Mouse (Mus musculus): ENCODE results near the gene Tcp11.

Tcp11 gene

GRCm38 (mm10) chr17:28080045-28080816 lies at the start of gene Tcp11:
Gene Tcp11, minus strand, starts transcription at chr17:28080639.
- DNase-seq (ENCODE audit: low read depth) = peak; percentile 76

GRCm38 (mm10) chr17:28129796-28130195 lies 49.4 kb upstream of the Tcp11 start:
- DNase-seq (ENCODE audit: low read depth) = no peak

- DNase-seq (ENCODE audit: low read depth) = no peak
Observed at GRCm38 (mm10) chr17:28124368-28124767, 43.9 kb upstream of the Tcp11 start.

GRCm38 (mm10) chr17:28123627-28124026 lies 43.2 kb upstream of the Tcp11 start:
- DNase-seq (ENCODE audit: low read depth) = no peak

GRCm38 (mm10) chr17:28122949-28123348 lies 42.5 kb upstream of the Tcp11 start:
- no peak for DNase-seq (ENCODE audit: low read depth)

- DNase-seq (ENCODE audit: low read depth) = no peak
Observed at GRCm38 (mm10) chr17:28120460-28120859, 40.0 kb upstream of the Tcp11 start.

GRCm38 (mm10) chr17:28117451-28118209 lies 37.2 kb upstream of the Tcp11 start:
- DNase-seq (ENCODE audit: low read depth) = peak; percentile 71

GRCm38 (mm10) chr17:28116335-28116734 lies 35.9 kb upstream of the Tcp11 start:
- DNase-seq (ENCODE audit: low read depth) = no peak

GRCm38 (mm10) chr17:28112266-28112665 lies 31.8 kb upstream of the Tcp11 start:
- no peak for DNase-seq (ENCODE audit: low read depth)

- no peak for DNase-seq (ENCODE audit: low read depth)
Observed at GRCm38 (mm10) chr17:28107275-28107674, 26.8 kb upstream of the Tcp11 start.

GRCm38 (mm10) chr17:28106352-28106751 lies 25.9 kb upstream of the Tcp11 start:
- peak; percentile 43 for DNase-seq (ENCODE audit: low read depth)

GRCm38 (mm10) chr17:28104416-28104815 lies 24.0 kb upstream of the Tcp11 start:
- no peak for DNase-seq (ENCODE audit: low read depth)

GRCm38 (mm10) chr17:28101902-28102319 lies 21.5 kb upstream of the Tcp11 start:
- no peak for DNase-seq (ENCODE audit: low read depth)

GRCm38 (mm10) chr17:28101284-28101887 lies 20.9 kb upstream of the Tcp11 start:
- no peak for DNase-seq (ENCODE audit: low read depth)

- peak; percentile 52 for DNase-seq (ENCODE audit: low read depth)
Observed at GRCm38 (mm10) chr17:28100669-28101068, 20.2 kb upstream of the Tcp11 start.

- no peak for DNase-seq (ENCODE audit: low read depth)
Observed at GRCm38 (mm10) chr17:28099086-28099485, 18.6 kb upstream of the Tcp11 start.

GRCm38 (mm10) chr17:28097308-28097707 lies 16.9 kb upstream of the Tcp11 start:
- DNase-seq (ENCODE audit: low read depth) = no peak

GRCm38 (mm10) chr17:28096418-28096817 lies 16.0 kb upstream of the Tcp11 start:
- DNase-seq (ENCODE audit: low read depth) = peak; percentile 78

GRCm38 (mm10) chr17:28093837-28094236 lies 13.4 kb upstream of the Tcp11 start:
- DNase-seq (ENCODE audit: low read depth) = no peak

GRCm38 (mm10) chr17:28092297-28092696 lies 11.9 kb upstream of the Tcp11 start:
- peak; percentile 41 for DNase-seq (ENCODE audit: low read depth)

- DNase-seq (ENCODE audit: low read depth) = peak; percentile 29
Observed at GRCm38 (mm10) chr17:28088718-28089117, 8.3 kb upstream of the Tcp11 start.

- no peak for DNase-seq (ENCODE audit: low read depth)
Observed at GRCm38 (mm10) chr17:28087430-28087829, 7.0 kb upstream of the Tcp11 start.

GRCm38 (mm10) chr17:28084964-28085363 lies 4.5 kb upstream of the Tcp11 start:
- peak; percentile 93 for DNase-seq (ENCODE audit: low read depth)

Data from 416B (cell line).